Mouse (Mus musculus): ENCODE results near the gene Herc3.

- TF ChIP-seq ZNF384 (IDR thresholded peaks at IDR 0.05; ENCODE audit: low read depth, low read length) (no peak), ZC3H11A (IDR thresholded peaks at IDR 0.05; ENCODE audit: borderline replicate concordance, low read depth, low read length) (no peak), MAFK (IDR thresholded peaks at IDR 0.05; ENCODE audit: insufficient read depth, low read depth, low read length) (no peak), CHD2 (IDR thresholded peaks at IDR 0.05; ENCODE audit: low read depth, low read length) (no peak)
Observed at GRCm38 (mm10) chr6:58834470-58834869, 3.2 kb downstream of the Herc3 start.
